Mouse (Mus musculus) thymus, adult 18-20 months (tissue): ENCODE measurements around the gene Myt1l.

Experiments used
- DNase-seq, 2 experiments: peaks; one replicate each; pipeline ENCODE4 v3.0.0; 2022; ENCODE audit warnings: mixed read lengths in 2 of 2

Gene Myt1l

DNA sequence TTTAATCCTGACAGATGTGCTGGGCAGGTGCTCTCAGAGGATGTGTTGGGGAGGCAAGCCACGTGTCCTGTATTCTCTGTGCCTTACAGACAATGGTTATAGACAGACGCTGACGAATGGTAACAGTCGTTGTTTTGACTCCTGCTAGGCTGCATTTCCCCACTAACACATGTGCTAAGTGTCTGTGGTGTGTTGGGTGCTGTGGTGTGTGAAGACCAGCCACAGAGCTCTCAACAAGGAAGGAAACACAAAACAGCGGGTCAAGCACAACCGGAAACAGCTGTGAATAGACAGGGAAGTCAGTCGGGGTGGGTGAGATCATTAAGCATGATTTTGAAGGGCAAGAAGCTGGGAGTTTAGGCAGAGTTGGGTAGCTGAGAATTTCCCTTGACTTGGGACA lies 41.1 kb downstream of the Myt1l start:
- DNase-seq = no peak

DNA sequence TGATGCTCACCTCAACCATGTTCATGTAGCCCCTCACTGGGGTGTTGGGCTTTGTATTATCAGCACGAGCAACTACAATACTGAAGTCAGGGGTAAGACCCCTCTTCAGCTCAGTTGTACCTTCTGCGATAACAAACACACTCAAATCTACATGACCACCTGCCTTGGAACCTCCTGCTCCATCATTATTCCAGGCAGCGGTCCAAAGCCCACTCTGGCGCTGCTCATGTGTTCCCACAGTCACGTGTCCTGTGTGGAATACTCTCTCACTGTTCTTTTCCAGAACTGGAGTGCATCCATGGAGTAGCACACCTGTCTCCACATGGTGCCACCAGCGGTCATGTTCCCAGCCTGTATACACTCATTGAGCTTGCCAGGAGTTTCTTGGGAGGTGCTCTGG lies 42.2 kb downstream of the Myt1l start:
- no peak for DNase-seq

DNA sequence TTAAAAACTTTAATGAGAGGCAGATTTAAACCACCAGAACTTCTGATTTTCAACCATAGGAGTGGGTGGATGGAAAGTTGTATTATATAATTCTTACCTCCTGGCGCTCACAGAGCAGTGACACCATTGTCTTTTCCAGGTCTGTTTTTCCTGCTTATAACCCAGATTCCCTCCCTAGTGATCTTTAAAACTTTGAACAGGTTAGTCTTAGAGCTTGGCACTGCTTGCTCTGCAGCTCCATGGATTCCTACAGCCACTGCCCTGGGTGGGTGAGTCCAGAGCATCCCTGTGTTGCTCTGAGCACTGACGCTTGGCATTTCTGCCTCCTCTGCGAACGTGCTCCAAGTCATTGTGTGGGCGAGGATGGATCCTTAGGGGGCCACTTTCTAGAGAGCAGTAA lies 43.4 kb downstream of the Myt1l start:
- no peak for DNase-seq

DNA sequence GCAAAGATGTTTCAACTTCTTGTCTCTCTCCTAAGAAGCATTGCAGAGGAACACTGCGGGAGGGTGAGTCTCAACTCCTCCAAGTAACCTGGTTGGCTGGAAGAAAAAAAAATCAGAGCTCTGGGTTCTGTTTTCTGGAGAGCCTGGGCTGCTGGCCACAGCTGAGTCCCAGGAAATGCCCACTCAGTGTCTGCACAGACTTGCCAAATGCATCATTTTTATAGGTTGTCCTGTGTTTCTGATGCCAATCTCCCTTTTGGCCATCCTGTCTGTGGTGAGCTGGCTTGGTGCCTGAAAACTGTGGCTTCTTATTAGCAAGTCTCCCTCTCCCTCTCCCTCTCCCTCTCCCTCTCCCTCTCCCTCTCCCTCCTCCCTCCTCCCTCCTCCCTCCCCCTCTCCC lies 65.6 kb downstream of the Myt1l start:
- DNase-seq = no peak

DNA sequence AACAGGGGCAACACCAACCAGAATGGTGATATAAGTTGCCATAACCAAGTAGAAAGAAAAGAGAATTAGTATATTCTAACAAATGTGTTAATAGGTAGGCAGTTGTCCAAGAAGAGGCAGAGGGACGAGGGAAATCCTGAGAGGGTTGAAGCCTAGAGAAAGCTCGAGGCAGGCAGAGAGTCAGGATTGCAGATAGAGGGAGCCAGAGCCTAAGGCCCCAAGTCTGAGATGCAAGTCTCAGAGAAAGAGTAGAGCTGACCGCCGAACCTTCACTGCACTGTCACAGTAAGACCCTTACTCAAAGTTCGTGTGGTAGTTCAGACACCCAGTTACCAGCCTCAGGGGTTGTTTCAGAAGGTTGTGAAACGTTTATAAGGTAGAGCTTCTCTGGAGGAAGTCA lies 71.7 kb downstream of the Myt1l start:
- no peak for DNase-seq

DNA sequence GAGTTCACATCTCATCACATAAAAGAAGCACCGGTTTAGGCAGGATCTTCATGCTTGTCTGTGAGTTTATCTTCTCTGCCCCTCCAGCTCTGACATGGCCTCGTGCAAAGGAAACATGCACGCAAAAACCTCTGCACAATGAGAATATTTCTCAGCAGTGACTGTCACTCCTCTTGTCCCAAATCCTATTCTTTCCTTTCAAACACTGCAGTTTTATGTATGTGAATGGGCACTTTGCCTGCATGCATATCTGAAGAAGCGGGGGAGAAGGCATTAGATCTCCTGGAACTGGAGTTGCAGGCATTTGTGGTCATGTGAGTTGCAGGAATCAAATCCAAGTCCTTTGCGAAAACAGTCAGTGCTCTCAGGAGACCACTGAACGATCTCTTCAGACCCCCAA lies 73.0 kb downstream of the Myt1l start:
- DNase-seq = no peak

DNA sequence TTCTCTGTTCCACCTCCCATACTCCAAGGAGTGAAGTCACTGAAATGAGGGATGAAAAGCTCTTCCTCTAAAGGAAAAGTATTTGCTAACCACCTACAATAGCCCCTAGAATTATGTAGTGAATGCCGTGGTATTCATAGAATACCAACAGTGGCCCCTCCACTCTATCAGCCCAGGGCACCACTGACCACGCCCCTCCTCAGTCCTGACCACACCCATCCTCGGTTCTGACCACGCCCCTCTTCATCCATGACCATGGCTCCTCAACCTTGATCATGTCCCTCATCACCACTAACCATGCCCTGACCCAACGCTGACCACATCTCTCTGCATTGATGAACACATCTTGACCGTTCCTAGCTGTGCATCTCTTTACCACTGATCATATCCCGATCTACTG lies 76.5 kb downstream of the Myt1l start:
- DNase-seq = no peak

DNA sequence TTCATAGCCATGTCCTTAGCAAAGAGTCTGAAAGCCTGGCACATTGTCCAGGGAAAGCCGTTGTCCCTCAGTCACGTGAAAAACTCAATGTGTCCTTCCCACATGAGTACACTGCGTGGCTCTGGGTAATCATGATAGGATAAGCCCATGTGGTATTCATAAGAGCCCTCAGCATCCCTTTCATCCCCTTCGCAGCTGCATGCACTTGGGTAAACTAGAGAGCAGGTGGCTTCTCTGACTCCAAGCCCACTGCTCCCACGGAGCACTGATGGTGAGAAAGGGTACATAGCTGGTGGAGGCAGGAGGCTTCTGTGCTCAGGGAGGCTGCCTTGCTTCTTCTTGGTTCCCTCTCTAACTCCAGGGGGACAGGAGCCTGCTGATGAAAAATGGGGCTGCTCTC lies 76.9 kb downstream of the Myt1l start:
- DNase-seq = no peak

DNA sequence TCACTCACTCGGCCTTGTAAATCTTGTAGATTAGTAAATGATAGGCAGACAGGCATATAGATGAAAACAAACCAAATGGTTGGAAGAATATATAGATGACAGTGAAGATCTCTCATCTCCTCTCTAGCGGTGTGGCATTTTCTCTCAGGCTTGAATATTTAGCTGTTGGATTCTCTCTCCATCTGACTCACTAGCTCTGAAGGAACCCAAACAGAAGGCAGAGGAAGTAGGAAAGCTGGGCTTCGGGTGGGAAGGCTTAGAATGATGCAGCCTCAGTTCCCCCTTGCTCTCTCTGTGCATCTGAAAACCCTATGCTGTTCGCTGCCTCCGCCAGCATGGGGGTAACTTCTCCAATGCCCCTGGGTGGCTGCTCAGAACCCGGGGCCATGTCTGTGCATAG lies 78.0 kb downstream of the Myt1l start:
- no peak for DNase-seq

DNA sequence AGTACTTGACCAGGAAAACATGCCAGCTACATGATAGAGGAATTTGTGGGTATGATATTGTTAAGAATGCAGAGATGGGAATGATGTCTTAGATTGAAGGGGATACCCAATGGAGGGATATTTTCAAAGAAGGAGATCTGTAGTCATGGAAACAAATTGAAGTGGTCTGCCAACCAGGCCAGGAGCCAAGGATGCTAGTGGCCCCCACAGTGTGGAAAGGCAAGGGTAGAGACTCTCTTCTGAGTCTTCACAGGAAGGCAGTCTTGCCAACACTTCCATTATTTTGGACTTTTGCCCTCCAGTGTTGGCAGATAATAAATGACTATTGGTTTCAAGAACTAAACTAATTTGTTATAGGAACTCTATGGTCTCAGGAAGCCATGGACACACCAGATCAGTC lies 89.6 kb downstream of the Myt1l start:
- no peak for DNase-seq

DNA sequence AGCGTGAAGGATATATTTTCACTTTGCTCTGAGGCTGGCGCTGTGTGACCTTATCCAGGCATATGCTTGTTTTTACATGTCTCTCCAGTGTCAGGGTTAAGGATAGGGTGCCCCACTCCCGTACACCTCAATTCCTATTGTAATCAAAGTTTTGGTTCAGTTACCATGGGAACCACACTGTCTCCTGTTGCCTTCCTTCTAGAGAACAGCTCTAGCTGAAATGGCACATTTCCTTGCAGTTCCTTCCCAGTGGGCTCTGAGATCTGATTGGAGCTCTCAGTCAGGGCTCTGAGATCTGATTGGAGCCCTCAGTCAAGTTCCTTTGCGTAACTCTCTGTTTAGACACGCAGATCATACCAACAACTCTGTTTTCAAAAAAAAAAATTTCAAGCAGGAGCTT lies 93.3 kb downstream of the Myt1l start:
- no peak for DNase-seq

DNA sequence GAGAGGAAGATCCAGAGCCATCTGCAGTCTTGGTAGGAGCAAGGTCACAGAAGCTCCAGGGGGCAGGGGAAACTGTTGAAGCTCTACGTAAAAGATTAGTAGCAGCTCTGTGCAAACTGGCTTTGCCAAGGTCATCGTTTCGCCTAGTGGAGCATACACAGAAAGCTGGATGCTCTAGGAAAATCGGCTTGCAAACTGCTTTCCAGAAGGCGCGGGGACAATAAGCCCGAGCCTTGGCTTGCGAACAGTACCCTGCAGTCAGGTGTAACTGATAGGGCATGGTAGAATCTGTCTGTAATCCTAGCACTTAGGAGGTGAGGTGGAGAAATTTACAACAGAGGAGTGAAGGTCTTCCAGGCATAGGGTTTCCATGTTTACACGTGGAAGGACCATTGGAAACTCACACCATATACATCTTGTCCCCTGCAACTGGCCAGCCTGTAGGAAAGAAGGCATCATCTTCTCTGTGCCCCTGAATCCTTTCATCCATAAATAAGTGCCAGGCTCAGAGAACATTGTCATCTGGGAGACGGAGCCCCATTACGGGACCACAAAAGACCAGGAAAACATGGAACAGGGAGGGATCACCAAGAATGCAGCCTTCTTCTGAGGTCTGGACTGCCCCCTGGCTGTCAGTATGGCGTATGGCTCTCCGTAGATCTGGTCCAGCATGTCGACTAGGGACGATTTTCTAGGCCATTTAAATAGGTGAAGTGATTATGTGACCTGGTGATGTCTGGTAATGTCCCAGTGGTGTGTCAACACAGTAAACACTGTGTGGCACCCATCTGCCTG lies 100.0 kb downstream of the Myt1l start:
- DNase-seq = no peak

DNA sequence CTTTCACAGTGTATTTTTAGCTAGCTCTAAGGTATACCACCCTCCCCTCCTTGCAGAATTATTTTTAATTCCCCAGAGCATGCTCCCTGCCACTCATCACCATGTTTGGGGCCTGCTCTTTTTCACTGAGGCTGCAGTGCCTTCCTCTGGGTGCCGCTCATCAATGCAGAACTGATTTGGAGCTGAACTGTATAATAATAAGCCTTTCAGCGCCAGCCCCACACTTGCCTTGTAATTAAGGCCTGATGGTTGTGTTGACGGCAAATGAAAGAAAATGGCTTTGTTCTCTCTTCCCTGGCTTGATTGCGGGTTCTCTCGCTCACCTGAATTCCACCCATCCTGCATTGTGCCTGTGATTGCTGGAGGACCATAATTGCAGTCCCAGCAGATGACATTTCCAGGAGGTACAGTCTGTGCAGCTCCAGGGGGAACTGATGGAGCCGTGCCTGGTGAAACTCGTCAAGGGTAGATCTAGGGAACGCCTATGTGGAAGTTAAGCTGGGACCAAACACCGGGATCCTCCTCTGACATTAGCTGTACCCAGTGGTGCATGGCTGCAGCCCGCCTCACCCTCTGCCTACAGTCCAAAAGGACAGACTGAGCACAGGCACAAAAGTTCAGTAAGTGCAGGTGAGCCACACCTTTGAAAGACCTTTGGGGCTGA lies 101.8 kb downstream of the Myt1l start:
- no peak for DNase-seq

DNA sequence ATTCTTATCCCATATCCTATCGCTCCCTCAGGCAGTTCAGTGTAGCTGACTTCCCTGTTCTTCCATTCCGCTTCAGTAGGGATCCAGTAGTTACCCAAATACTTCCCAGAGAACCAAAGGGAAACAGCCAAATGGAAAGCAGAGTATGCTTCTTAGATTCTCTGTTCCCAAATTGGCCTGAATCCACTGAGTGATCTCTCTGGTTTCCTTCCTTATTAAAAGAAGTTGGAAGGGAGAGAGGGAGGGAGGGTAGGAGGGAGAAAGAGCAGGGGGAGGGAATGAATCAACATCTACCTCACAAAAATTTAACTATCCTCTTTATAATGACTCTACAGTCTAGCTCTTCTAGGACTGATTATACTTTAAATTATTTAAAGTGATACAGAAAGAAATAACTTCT lies 106.3 kb downstream of the Myt1l start:
- no peak for DNase-seq

DNA sequence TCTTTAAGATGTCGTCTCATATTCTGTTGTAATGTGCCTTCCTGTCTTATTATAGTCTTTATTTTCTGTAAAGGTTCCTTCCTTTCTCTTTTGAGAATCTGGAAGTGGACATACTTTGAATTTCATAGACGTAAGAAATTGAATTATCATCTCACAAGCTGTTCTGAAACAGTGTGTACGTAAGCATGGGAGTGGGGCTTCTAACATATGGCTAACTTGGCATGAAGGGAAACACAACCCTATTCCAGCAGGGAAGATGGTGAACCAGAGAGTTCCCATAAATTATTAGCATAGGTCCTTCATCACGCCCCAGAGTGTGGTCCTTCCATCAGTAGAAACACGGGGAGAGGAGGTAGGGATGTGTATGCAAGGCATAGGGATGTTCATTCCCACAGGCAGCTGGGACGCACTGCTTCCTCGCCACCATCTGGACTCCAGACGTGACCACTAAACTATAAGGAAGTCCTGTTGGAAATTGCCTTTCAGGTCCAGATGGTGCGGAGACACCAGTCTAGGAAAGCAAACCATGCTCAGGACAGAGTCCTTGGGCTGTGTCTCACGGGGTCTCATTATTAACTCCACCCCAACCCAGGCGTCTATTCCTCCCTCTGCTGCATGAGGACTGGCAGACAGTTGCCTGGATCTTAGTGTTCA lies 111.5 kb downstream of the Myt1l start:
- DNase-seq = no peak

DNA sequence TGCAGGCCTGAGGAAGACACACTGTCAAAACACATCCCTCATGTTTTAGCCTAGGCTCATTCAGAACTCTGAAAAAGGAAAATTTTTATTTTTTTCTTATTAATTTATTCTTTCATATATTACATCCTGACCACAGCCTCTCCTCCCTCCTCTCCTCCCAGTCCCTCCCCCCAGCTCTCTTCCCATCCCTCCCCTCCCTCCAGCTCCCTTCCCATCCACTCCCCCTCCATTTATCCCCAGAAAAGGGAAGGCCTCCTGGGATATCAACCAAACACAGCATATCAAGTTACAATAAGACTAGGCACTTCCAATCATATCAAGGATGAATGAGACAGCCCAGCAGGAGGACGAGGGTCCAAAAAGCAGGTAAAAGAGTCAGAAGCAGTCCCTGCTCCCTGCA lies 112.0 kb downstream of the Myt1l start:
- no peak for DNase-seq

DNA sequence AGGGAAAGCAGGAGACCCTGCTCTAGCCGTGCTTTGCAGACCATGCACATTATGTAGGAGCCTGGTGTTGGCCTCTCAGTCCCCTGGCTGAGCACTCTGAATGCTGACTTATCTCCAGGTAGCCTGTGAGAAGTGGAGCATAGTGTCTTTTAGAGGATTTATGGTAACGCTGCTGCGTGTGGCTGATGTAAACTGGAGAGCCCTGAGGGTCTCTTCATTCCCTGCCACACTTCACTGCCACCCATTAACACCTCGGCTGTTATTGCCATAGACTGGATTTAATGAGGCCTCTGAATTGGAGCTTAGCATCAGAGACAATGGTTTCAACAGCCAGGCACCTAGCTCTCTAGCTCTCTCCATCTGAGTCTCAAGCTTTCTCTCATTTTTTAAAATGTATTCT lies 114.7 kb downstream of the Myt1l start:
- DNase-seq = no peak

DNA sequence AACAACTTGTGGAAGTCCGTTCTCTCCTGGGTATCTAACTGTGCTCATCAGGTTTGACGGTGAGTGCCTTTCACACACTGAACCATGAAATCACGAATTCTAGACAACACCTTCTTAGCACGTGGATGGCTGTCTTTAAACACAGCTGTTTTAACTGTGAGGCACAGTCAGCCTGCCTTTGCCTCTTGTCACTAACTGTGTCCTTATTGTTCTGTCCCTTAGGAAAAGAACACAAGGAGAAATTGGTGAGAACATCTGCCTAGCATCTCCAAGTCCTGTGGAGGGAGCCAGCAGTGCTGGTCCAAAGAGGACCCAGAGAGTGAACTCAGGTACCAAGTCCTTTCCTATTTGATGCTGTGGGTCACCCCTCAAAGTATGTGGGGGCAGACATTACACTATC lies 115.9 kb downstream of the Myt1l start:
- DNase-seq = no peak

DNA sequence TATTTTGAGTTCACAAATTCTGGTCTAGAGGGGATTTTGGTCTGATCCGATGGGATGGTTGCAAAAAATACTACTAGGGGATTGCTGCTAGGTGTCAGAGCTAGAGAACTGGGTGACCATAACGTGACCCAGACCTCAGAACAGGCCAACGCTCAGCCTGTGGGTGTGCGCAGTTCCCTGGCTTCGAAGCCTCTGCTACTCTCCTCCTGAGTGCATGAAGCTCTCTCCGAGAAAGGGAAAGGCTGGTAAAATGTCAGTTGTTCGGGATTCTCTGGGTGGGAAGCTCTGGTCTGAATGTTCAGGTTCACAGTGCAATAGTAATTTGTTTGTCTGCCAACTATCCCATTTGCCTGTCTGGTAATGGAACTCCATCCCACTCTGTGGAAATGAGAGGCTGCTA lies 116.5 kb downstream of the Myt1l start:
- DNase-seq = no peak

DNA sequence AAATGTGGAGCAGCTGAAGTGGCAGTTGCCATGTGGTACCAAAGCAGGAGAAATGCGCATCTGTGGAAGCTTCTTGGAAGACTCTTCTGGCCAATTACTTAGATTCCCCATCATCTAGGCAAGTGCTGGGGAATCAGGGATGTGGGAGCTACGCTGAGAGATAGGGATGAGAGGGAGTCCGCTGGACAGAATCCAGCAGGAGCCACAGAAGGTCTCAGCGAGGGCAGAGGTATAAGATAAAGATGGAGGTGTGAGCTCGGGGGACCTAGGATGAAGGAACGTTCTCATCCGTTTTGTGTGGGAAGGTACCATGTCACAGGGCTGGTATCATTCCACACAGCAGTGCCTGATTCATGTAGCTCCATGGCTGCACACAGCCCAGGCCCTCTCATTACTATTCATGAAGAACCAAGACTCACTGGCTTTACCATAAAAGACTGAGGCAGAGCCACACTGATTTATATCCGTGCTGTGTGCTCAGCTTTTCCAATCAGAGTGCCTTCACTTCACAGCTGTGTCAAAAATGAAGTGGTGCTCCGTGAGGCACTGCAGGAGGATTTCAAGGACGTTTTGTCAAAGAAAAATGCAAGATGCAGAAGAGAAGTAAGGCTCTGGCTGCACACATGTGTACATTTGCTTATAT lies 121.4 kb downstream of the Myt1l start:
- DNase-seq = no peak

DNA sequence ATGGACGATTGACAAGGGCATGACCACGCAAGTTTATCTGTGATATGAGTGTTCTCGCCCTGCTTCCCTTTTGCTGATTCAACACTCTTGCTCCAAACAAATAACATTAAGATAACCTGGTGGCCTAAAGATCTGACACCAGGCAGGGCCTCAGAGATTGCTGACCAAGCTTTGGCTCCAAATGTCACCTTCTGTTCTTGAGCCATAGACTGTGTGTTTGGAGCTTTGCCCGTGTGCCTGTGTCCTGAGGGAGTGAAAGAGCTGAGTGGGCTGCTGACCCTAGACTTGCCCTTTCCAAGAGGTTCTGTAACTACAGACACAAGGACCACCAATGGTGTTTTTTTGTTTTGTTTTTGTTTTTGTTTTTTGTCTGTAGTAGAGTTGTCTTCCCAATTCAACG lies 124.3 kb downstream of the Myt1l start:
- DNase-seq = no peak

DNA sequence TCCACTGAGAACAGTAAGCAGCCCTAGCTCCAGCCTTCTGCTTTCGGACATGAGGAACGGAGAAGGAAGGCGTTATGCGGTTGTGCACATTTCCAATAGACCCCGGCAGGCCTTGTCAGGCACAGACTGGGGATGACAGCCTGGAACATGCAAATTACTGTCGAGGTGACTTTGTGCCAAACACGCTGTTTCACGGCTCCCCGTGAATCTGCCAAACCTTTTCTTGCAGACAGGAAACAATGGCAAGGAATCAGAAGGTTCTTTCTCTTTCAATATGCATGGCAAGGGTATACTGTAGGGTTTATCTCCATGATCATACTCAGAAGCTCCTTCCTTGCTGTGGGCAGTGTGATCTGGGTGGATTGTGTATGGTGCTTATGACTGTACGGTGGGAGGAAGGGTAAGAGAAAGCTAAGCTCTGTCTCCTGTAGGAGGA lies 127.0 kb downstream of the Myt1l start:
- no peak for DNase-seq

DNA sequence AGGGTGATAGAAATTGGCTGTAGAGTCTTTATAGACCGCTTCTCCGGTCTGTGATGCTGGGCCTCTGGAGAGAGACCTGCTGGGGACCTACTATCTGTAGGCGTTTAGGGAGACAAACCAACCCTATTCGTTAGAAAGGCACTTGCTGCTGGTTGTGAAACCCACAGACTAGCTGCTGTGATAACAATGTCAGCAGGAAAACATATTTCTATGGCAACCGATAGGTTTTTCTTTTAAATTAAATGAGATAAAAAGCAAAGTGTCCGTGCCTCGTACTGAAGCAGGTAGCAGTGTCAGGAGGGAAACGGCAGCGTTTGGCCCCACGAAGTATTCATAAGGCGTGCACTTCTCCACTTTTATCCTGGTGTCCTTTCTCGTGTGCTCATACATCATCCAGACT lies 127.5 kb downstream of the Myt1l start:
- no peak for DNase-seq

DNA sequence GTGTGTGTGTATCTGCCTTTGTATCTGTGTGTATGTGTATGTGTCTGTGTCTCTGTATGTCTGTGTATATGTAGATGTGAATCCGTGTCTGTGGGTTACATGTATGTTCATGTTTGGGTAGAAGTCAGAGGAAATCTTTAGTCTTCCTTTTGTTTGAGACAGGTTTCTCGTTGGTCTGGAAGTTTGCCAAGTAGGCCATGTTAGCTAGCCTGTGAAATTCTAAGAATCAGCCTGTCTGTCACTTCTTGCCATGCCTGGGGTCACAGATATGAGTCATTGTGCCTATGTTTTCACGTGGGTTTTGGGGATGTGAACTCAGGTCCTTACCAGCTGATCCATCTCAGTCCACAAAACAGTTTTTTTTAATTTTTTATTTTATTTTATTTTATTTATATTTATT lies 128.9 kb downstream of the Myt1l start:
- no peak for DNase-seq
